Mouse (Mus musculus) embryo, embryonic 9.5 days (tissue): ENCODE results near the gene Igfbp5.

Experiments used
- DNase-seq: peaks from one replicate; pipeline ENCODE4 v3.0.0-alpha.2; 2017; ENCODE audit errors: extremely low spot score

Igfbp5 gene

GRCm38 (mm10) chr1:72874287-72875211 is at the start of gene Igfbp5:
TSS of gene Igfbp5 (minus strand) at chr1:72874884.
- peak; percentile 79 for DNase-seq

- DNase-seq = no peak
Observed at GRCm38 (mm10) chr1:72914815-72915214, 40.1 kb upstream of the Igfbp5 start.

- DNase-seq = no peak
Observed at GRCm38 (mm10) chr1:72913073-72913472, 38.4 kb upstream of the Igfbp5 start.

- no peak for DNase-seq
Observed at GRCm38 (mm10) chr1:72895821-72896220, 21.1 kb upstream of the Igfbp5 start.

- DNase-seq = no peak
Observed at GRCm38 (mm10) chr1:72887910-72888309, 13.2 kb upstream of the Igfbp5 start.

- no peak for DNase-seq
Observed at GRCm38 (mm10) chr1:72885819-72886169, 11.1 kb upstream of the Igfbp5 start.

GRCm38 (mm10) chr1:72885111-72885818 is 10.6 kb upstream of the Igfbp5 start:
- no peak for DNase-seq

- DNase-seq = no peak
Observed at GRCm38 (mm10) chr1:72879319-72879634, 4.6 kb upstream of the Igfbp5 start.

GRCm38 (mm10) chr1:72878473-72879318 is 4.0 kb upstream of the Igfbp5 start:
- DNase-seq = no peak

GRCm38 (mm10) chr1:72877892-72878291 is 3.2 kb upstream of the Igfbp5 start:
- peak; percentile 69 for DNase-seq

GRCm38 (mm10) chr1:72876111-72876510 is 1.4 kb upstream of the Igfbp5 start:
- DNase-seq = no peak

GRCm38 (mm10) chr1:72875708-72876107 is 1.0 kb upstream of the Igfbp5 start:
- no peak for DNase-seq

- DNase-seq = peak; percentile 76
Observed at GRCm38 (mm10) chr1:72873511-72874286, 985 bp downstream of the Igfbp5 start.

- DNase-seq = peak; percentile 57
Observed at GRCm38 (mm10) chr1:72873078-72873477, 1.6 kb downstream of the Igfbp5 start.

- DNase-seq = peak; percentile 93
Observed at GRCm38 (mm10) chr1:72872521-72872920, 2.2 kb downstream of the Igfbp5 start.

- DNase-seq = no peak
Observed at GRCm38 (mm10) chr1:72871697-72872411, 2.8 kb downstream of the Igfbp5 start.

GRCm38 (mm10) chr1:72871337-72871696 is 3.4 kb downstream of the Igfbp5 start:
- no peak for DNase-seq

- peak; percentile 73 for DNase-seq
Observed at GRCm38 (mm10) chr1:72870615-72871336, 3.9 kb downstream of the Igfbp5 start.

- peak; percentile 88 for DNase-seq
Observed at GRCm38 (mm10) chr1:72869681-72870614, 4.7 kb downstream of the Igfbp5 start.
